Mouse (Mus musculus) erythroblast, adult 5-6 weeks (primary cell): ENCODE results near the gene Brca1. TPM values are rescaled to one million over a fixed set of nuclear protein-coding genes. Genes with fewer than 3 reads are reported as not detected.
"Not testable (repeated sequence)": the region's sequence is repeated elsewhere in the genome, so short reads cannot be mapped to it uniquely, and the experiment has no call there.

Source experiments
- ATAC-seq: replicated peaks from 2 replicates; pipeline ENCODE4 v1.8.0; 2016; ENCODE audit warnings: moderate number of reproducible peaks, mild to moderate bottlenecking, moderate TSS enrichment, inconsistent platforms; ENCODE audit not compliant: poor library complexity, low FRiP score, severe bottlenecking
- total RNA-seq, 2 experiments: library from RNA; stranded (forward) in 1 of 2; stranded (reverse) in 1 of 2; fragments of 150-400 nt in 1 of 2; fragments of 200-764, 138-1000 nt in 1 of 2; gene quantifications; 2 replicates each; pipeline versions ENCODE4 v1.2.3 to v1.2.4; 2015 to 2017; ENCODE audit warnings: low replicate concordance in 2 of 2

The Brca1 gene
- total RNA-seq, 2 experiments from 2014 or later: 26.3 to 52.9 TPM

- ATAC-seq: no peak
These were observed 77.5 kb downstream of the Brca1 start for GRCm38 (mm10) chr11:101474298-101474697.

GRCm38 (mm10) chr11:101473686-101474085, 78.1 kb downstream of the Brca1 start:
- not testable (repeated sequence) for ATAC-seq

- ATAC-seq: no peak
These were observed 79.4 kb downstream of the Brca1 start for GRCm38 (mm10) chr11:101472336-101472735.

- no peak for ATAC-seq
These were observed 79.8 kb downstream of the Brca1 start for GRCm38 (mm10) chr11:101471926-101472325.

GRCm38 (mm10) chr11:101470206-101470605, 81.5 kb downstream of the Brca1 start:
- ATAC-seq: no peak

- no peak for ATAC-seq
These were observed 82.6 kb downstream of the Brca1 start for GRCm38 (mm10) chr11:101469155-101469554.

- no peak for ATAC-seq
These were observed 83.0 kb downstream of the Brca1 start for GRCm38 (mm10) chr11:101468731-101469130.

- ATAC-seq: no peak
These were observed 83.5 kb downstream of the Brca1 start for GRCm38 (mm10) chr11:101468263-101468688.

- peak; percentile 23; the same call in 1 of the 2 replicates for ATAC-seq
These were observed 84.1 kb downstream of the Brca1 start for GRCm38 (mm10) chr11:101467477-101468262.

- not testable (repeated sequence) for ATAC-seq
These were observed 85.2 kb downstream of the Brca1 start for GRCm38 (mm10) chr11:101466552-101466950.

- ATAC-seq: peak; percentile 32; the same call in 1 of the 2 replicates
These were observed 85.7 kb downstream of the Brca1 start, which contains the start of gene Vat1 for GRCm38 (mm10) chr11:101465869-101466551. Gene Vat1, minus strand, starts transcription at chr11:101466230.

GRCm38 (mm10) chr11:101465101-101465868, 86.5 kb downstream of the Brca1 start:
- ATAC-seq: no peak

- ATAC-seq: no peak
These were observed 87.3 kb downstream of the Brca1 start, which contains the start of gene Rnd2 for GRCm38 (mm10) chr11:101464211-101465100. Gene Rnd2, plus strand, starts transcription at chr11:101464999.

GRCm38 (mm10) chr11:101462583-101463440, 88.9 kb downstream of the Brca1 start:
- no peak for ATAC-seq

- ATAC-seq: no peak
These were observed 89.6 kb downstream of the Brca1 start for GRCm38 (mm10) chr11:101462141-101462540.

GRCm38 (mm10) chr11:101460321-101460720, 91.4 kb downstream of the Brca1 start:
- no peak for ATAC-seq

GRCm38 (mm10) chr11:101459716-101460115, 92.0 kb downstream of the Brca1 start:
- no peak for ATAC-seq

- ATAC-seq: no peak
These were observed 93.5 kb downstream of the Brca1 start for GRCm38 (mm10) chr11:101458217-101458616.
